Mouse (Mus musculus) heart, embryonic 10.5 days (tissue): Measurements from ENCODE around the gene Ranbp10. TPM values are rescaled to one million over a fixed set of nuclear protein-coding genes. Genes with fewer than 3 reads are reported as not detected.

ENCODE experiments used
- DNase-seq: peaks from one replicate; pipeline ENCODE4 v3.0.0-alpha.2; 2017; ENCODE audit warnings: low spot score
- H3K27ac ChIP-seq: fragments of 300-500 bp; sonication (generic); 2 replicates; pipeline ENCODE4 v1.5.1; 2016; ENCODE audit warnings: mild to moderate bottlenecking
- H3K27me3 ChIP-seq: fragments of 300-500 bp; sonication (generic); 2 replicates; pipeline ENCODE4 v1.6.1; 2016; ENCODE audit warnings: mild to moderate bottlenecking; ENCODE audit not compliant: poor library complexity, insufficient read depth, severe bottlenecking
- H3K36me3 ChIP-seq: fragments of 300-500 bp; sonication (generic); 2 replicates; pipeline ENCODE4 v1.6.1; 2016; ENCODE audit warnings: mild to moderate bottlenecking, moderate library complexity
- H3K4me1 ChIP-seq: fragments of 300-500 bp; sonication (generic); 2 replicates; pipeline ENCODE4 v1.6.1; 2016; ENCODE audit warnings: mild to moderate bottlenecking
- H3K4me3 ChIP-seq: fragments of 300-500 bp; sonication (generic); 2 replicates; pipeline ENCODE4 v1.5.1; 2016; ENCODE audit warnings: mild to moderate bottlenecking, moderate library complexity
- H3K9me3 ChIP-seq: fragments of 300-500 bp; sonication (generic); 2 replicates; pipeline ENCODE4 v1.6.1; 2016; ENCODE audit warnings: mild to moderate bottlenecking, moderate library complexity
- WGBS: fragments of 180-500 bp; shearing (Covaris S2); methylation state at CpG from one replicate; pipeline ENCODE4 v1.1.7; 2016; 5-methylcytosine and 5-hydroxymethylcytosine counted together
- polyA plus RNA-seq: library from polyadenylated mRNA; unstranded; fragments of >200 nt; fragmentation: Nextera tagmentation; extraction: Ambion mirVana; gene quantifications from 2 replicates; pipeline ENCODE4 v1.2.1, GENCODE M21; 2016

Ranbp10 gene
- polyA plus RNA-seq, 1 experiment from 2014 or later: 10.4 TPM

DNA sequence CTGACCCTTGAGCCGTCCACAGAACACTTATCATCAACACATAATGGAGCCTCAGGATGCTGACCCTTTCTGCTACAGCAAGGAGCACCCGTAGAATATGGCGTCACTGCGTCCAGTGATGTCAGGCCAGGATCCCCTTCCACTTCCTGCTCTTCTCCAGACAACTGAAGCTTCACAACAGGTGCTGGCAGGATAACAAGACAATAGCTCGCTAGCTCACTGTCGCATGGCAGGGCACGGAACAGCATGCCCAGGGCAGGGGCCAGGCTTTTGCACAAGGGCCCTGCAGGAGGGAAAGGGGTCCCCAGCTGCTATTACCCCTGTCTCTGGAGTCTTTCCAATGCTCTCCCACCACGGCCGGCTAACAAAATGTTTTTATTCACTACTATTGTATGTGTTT lies 104.3 kb downstream of the Ranbp10 start:
- WGBS: 87% methylated on average over 9 of the region's 9 CpGs

DNA sequence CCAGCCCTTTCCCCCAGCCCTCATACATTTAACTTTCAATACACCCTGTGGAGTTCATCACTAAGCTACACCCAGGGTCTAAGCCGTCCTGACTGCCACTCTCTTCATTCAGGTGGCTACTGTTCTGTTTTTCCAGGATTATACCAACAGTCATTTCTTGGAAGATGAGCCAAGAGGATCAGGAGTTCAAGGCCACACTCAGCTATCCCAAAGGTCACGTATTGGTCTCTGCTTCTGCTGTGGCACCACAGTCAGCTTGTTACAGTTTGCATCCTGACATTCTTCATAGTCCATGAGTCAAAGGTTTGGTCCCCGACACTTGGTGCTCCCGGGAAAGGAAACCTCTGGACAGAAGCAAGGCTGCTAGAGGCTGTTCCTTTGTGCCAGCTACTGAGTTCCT lies 107.5 kb downstream of the Ranbp10 start:
- Histone ChIP-seq H3K9me3 (no peaks in the 10 kb centered on the region), H3K36me3 (peaks cover 34% of the 10 kb centered on the region)
- WGBS: 83% methylated on average over 4 of the region's 4 CpGs

More for the DNA sequence above, 104.3 kb downstream of the Ranbp10 start:
- no peak overlapping the region for H3K27ac ChIP-seq
- peaks cover 4% of the 10 kb centered on the region; the same call in 1 of the 2 replicates for H3K4me1 ChIP-seq
- H3K36me3 ChIP-seq: peaks cover 33% of the 10 kb centered on the region
- no peaks in the 10 kb centered on the region for H3K27me3 ChIP-seq
- DNase-seq: no peak
- no peak overlapping the region for H3K4me3 ChIP-seq
- H3K9me3 ChIP-seq: no peaks in the 10 kb centered on the region

More for the DNA sequence above, 107.5 kb downstream of the Ranbp10 start:
- H3K4me3 ChIP-seq: no peak overlapping the region
- DNase-seq: no peak
- H3K4me1 ChIP-seq: no peaks in the 10 kb centered on the region
- H3K27me3 ChIP-seq: no peaks in the 10 kb centered on the region
- no peak overlapping the region for H3K27ac ChIP-seq

Other genes with a start within 250 kb of the Ranbp10 start
- gene Ripor1, start 222.1 kb downstream of the Ranbp10 start, polyA plus RNA-seq: 34.8 and 37.3 TPM in 2 replicates
- 70.3 and 103 TPM in 2 replicates for gene Ctcf, start 190.8 kb downstream of the Ranbp10 start, polyA plus RNA-seq
- gene Agrp, start 190.0 kb downstream of the Ranbp10 start, polyA plus RNA-seq: 0.31 and 0.35 TPM in 2 replicates
- 0.31 and 0.63 TPM in 2 replicates for gene Carmil2, start 141.1 kb downstream of the Ranbp10 start, polyA plus RNA-seq
- 46.6 and 52.9 TPM in 2 replicates for gene Acd, start 126.2 kb downstream of the Ranbp10 start, polyA plus RNA-seq
- gene Pard6a, start 126.2 kb downstream of the Ranbp10 start, polyA plus RNA-seq: 12.8 and 14.1 TPM in 2 replicates
- not detected in 2 replicates for gene 4933405L10Rik, start 119.7 kb downstream of the Ranbp10 start, polyA plus RNA-seq
- 18.7 and 28.8 TPM in 2 replicates for gene Enkd1, start 119.1 kb downstream of the Ranbp10 start, polyA plus RNA-seq
- 13.1 and 18.2 TPM in 2 replicates for gene Gfod2, start 68.7 kb downstream of the Ranbp10 start, polyA plus RNA-seq
- 0.06 TPM in 2 replicates for gene Tsnaxip1, start 381 bp upstream of the Ranbp10 start, polyA plus RNA-seq
- gene Cenpt, start 25.9 kb upstream of the Ranbp10 start, polyA plus RNA-seq: 46.5 and 55.2 TPM in 2 replicates
- gene Thap11, start 27.8 kb upstream of the Ranbp10 start, polyA plus RNA-seq: 61.6 and 74.0 TPM in 2 replicates
- gene Nutf2, start 33.2 kb upstream of the Ranbp10 start, polyA plus RNA-seq: 274 and 314 TPM in 2 replicates
- gene Edc4, start 53.5 kb upstream of the Ranbp10 start, polyA plus RNA-seq: 50.2 and 52.6 TPM in 2 replicates
- gene Nrn1l, start 66.2 kb upstream of the Ranbp10 start, polyA plus RNA-seq: 0.43 and 0.46 TPM in 2 replicates
- 30.3 and 30.4 TPM in 2 replicates for gene Pskh1, start 73.1 kb upstream of the Ranbp10 start, polyA plus RNA-seq
- gene Ctrl, start 106.5 kb upstream of the Ranbp10 start, polyA plus RNA-seq: 1.9 and 2.6 TPM in 2 replicates
- gene Psmb10, start 111.1 kb upstream of the Ranbp10 start, polyA plus RNA-seq: 70.7 and 75.4 TPM in 2 replicates
- gene Lcat, start 116.0 kb upstream of the Ranbp10 start, polyA plus RNA-seq: 1.7 and 7.9 TPM in 2 replicates
- gene Slc12a4, start 138.7 kb upstream of the Ranbp10 start, polyA plus RNA-seq: 45.1 and 56.1 TPM in 2 replicates
- gene Dpep3, start 152.1 kb upstream of the Ranbp10 start, polyA plus RNA-seq: not detected in 2 replicates
- 19.7 and 19.8 TPM in 2 replicates for gene Dus2, start 164.0 kb upstream of the Ranbp10 start, polyA plus RNA-seq
- 0.31 TPM in 1 of 2 replicates, not detected in the other for gene Dpep2nb, start 178.6 kb upstream of the Ranbp10 start, polyA plus RNA-seq
- gene Ddx28, start 184.5 kb upstream of the Ranbp10 start, polyA plus RNA-seq: 16.1 and 18.7 TPM in 2 replicates
- 4.9 and 6.5 TPM in 2 replicates for gene Nfatc3, start 231.5 kb upstream of the Ranbp10 start, polyA plus RNA-seq